Mouse (Mus musculus): ENCODE data around the gene Prpf8.

The Prpf8 gene

DNA sequence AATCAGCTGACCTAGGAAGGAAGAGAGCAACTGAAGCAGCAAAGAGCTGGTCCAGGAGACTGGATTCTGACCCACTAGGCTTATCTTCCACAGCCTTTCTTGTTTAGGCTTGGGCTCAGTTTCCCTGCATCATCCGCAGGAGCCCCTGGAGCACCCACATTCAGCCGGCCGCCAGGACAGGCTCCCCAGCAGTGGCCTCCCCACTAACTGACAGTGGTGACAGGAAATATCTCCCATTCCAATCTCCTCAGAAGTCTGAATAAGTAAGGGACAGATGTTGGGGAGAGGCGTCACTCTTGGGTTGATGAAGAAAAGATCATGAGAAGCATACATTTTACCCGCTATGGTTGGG lies 26.9 kb upstream of the Prpf8 start:
- DNase-seq (ENCODE audit: inconsistent ontology term), result no peak

DNA sequence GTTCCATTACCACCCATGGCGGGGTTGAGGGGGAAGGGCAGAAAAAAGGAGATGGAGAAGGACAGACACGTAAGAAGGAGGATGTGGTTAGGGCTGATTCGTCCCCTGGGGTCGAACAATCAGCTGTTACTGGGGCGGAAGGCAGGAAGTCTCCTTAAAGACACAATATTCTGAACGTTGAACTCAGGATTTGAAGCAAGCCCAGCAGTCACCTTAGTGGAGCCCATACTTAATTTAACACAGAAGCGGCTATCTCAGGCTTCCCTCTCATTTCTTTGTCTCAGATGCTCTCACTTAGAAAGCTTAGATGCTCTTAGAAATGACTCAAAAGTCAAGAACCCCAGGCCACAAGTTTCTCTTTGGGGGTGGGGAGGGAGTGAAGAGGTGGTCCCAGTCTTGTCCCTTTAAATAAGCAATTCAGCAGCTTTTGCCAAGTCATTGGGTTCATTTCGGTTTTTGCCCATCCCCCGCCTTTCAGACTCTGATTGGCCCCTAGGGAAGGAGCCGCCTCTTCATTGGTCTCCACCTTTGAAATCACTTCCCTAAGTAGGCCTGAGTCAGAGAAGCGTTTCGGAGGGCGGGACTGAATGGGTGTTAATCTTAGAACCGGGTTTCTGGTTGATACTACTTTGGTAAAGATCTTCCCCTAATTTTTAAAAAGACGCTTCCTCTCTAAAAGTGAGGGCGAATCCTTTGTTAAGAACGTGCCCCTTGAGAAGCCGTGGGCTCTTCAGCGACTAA lies 26.3 kb upstream of the Prpf8 start:
- peak; percentile 93 for DNase-seq (ENCODE audit: inconsistent ontology term)

GRCm38 (mm10) chr11:75460844-75461742 lies 25.5 kb upstream of the Prpf8 start, which contains the start of gene Tlcd2:
TSS of gene Tlcd2 (plus strand) at chr11:75461715.
- peak; percentile 100 for DNase-seq (ENCODE audit: inconsistent ontology term)

DNA sequence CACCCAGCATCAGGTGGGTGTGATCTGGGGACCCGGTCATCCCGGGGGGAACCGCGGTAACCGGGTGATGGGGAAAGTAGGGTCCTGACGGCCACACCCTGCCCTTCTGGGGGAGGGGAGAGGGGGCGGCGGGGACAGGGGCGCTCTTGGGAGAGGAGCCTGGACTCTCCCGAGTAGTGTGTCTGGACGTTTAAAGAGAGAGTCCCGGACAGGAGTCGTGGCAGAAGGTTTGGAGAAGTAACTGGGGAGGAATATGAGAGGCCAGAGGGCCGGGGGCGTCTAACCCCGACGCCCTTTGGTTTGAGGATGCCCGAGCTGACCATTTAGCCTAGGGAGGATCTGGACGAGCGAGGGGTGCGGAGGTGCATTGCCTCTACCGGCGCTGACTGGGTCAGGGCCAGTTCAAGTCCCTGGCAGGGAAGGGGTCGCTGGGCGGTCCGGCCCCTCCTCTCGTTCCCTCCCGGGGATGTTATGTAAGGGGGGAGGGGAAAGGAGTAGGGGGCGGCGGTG lies 24.8 kb upstream of the Prpf8 start:
- DNase-seq (ENCODE audit: inconsistent ontology term), result no peak

GRCm38 (mm10) chr11:75462253-75462783 lies 24.3 kb upstream of the Prpf8 start:
- DNase-seq (ENCODE audit: inconsistent ontology term), result peak; percentile 98

DNA sequence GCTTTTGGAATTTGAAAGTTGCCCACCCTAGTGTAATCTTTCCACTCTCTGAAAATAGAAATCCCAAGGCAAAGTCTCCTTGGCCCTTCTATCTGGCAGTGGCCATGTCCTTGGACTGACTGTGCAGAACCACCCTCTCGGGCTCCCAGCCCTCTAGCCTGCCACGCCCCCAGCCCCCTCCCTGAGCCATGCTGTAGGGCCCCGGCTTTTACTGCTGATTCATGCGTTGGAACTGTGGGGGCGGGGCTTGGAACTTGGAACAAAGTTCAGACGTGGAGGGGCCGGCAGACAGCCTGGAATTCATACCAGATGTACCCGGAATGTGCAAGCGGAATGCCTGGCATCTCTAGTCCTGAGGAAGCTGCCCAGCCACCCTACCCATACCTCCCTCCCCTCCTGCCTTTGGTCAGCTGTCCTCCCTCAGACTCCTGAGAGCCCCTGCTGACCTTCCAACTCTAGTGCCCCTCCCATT lies 23.7 kb upstream of the Prpf8 start:
- DNase-seq (ENCODE audit: inconsistent ontology term), result peak; percentile 100

- DNase-seq (ENCODE audit: inconsistent ontology term), result no peak
Measured at GRCm38 (mm10) chr11:75463624-75464023, 23.0 kb upstream of the Prpf8 start.

GRCm38 (mm10) chr11:75464417-75464816 lies 22.2 kb upstream of the Prpf8 start:
- no peak for DNase-seq (ENCODE audit: inconsistent ontology term)

- no peak for DNase-seq (ENCODE audit: inconsistent ontology term)
Measured at GRCm38 (mm10) chr11:75465051-75465450, 21.6 kb upstream of the Prpf8 start.

DNA sequence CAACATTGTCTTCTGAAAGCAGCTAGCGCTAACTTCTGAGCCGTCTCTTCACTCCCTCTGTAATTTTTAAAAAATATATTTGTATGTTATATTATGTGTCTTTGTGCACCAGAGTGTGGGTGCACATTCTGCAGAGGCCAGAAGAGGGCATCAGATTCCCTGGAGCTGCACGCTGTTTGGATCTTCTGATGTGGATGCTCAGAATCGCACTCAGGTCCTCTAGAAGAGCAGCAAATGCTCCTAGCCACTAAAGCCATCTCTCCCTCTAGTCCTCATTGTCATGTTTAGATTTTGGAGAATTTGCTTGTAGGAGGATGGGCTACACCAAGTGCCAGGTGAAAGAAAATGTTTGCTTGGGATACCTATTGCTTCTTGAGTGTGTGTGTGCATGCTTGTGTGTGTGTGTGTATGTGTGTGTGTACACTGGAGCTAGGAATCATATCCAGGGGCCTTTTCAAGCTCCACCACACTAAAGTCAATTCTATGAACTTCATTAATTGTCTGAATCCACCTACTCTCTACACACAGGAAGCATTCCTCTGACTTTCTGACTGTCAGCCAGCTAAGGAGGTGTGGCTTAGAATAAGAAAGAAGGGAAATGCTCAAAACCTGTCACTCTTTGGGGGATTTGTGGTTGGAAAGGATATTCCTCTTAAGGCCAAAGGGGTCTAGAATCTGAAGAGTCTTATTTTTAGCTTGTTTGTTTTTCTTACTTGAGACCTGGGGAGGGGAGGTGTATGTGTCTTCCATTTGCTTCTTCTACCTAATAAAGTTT lies 19.7 kb upstream of the Prpf8 start:
- peak; percentile 74 for DNase-seq (ENCODE audit: inconsistent ontology term)

GRCm38 (mm10) chr11:75467512-75468215 lies 19.0 kb upstream of the Prpf8 start:
- peak; percentile 79 for DNase-seq (ENCODE audit: inconsistent ontology term)

GRCm38 (mm10) chr11:75468410-75468809 lies 18.2 kb upstream of the Prpf8 start:
- no peak for DNase-seq (ENCODE audit: inconsistent ontology term)

- no peak for DNase-seq (ENCODE audit: inconsistent ontology term)
Measured at GRCm38 (mm10) chr11:75469261-75469660, 17.4 kb upstream of the Prpf8 start.

GRCm38 (mm10) chr11:75470675-75471074 lies 15.9 kb upstream of the Prpf8 start:
- DNase-seq (ENCODE audit: inconsistent ontology term), result peak; percentile 47

DNA sequence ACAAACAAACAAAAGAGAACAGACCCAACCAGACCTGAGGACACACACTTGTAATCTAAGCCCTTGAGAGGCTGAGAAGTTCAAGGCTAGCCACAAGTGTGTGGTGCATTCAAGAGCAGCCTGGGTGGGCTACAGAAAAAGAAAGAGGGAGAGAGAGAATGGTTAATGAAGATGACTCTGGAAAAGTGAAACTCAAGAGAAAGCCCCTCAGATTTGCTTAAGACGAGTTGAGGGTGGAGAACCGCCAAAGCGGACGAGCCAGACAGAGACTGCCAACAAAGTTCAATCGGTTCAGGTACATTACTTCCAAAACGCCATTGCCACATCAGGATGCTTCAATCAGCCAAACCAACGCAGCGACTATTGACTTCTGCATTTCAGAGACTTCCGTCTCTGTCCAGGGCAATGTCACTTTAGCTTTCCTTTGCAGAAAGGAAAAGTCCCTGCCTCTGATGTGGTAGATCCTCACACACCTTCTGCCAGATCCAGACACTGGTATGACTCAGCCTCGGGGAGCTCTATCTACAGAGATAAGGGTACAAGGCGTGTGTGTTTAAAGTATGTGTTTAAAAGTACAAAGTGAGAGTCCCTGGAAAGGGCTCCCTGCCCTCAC lies 14.0 kb upstream of the Prpf8 start:
- no peak for DNase-seq (ENCODE audit: inconsistent ontology term)

- DNase-seq (ENCODE audit: inconsistent ontology term), result no peak
Measured at GRCm38 (mm10) chr11:75473376-75473775, 13.2 kb upstream of the Prpf8 start.

GRCm38 (mm10) chr11:75486192-75486591 lies 424 bp upstream of the Prpf8 start:
- DNase-seq (ENCODE audit: inconsistent ontology term), result no peak

- no peak for DNase-seq (ENCODE audit: inconsistent ontology term)
Measured at GRCm38 (mm10) chr11:75487496-75487895, 880 bp downstream of the Prpf8 start.

GRCm38 (mm10) chr11:75494296-75495049 lies 7.9 kb downstream of the Prpf8 start:
- no peak for DNase-seq (ENCODE audit: inconsistent ontology term)

GRCm38 (mm10) chr11:75498126-75498525 lies 11.5 kb downstream of the Prpf8 start:
- DNase-seq (ENCODE audit: inconsistent ontology term), result no peak
